Mouse (Mus musculus) heart, adult 2 months (tissue): ENCODE measurements at regions not wholly inside any gene's neighbourhood (a gene's known extent, or its start where the extent isn't known, plus 50 kb on each side); places are given as distances from the start of the nearest gene placed in this dataset.

Source experiments
- DNase-seq, 2 experiments: peaks; one replicate each; pipeline ENCODE4 v3.0.0; 2021
- H3K27ac ChIP-seq: fragments of 200-600 bp; 2 replicates; pipeline ENCODE4 v1.8.1; 2022
- H3K27me3 ChIP-seq: fragments of 200-500 bp; 2 replicates; pipeline ENCODE4 v1.6.1; 2012; ENCODE audit warnings: mild to moderate bottlenecking, low read length, inconsistent platforms, mixed read lengths; ENCODE audit not compliant: control insufficient read depth, insufficient read depth
- H3K36me3 ChIP-seq: fragments of 200-500 bp; 2 replicates; pipeline ENCODE4 v1.6.1; 2012; ENCODE audit warnings: low read length, inconsistent platforms; ENCODE audit not compliant: control insufficient read depth, insufficient read depth
- H3K4me1 ChIP-seq: fragments of 200-500 bp; 2 replicates; pipeline ENCODE4 v1.6.1; 2011; ENCODE audit warnings: low read length; ENCODE audit not compliant: control insufficient read depth, insufficient read depth
- H3K4me3 ChIP-seq: fragments of 200-600 bp; 2 replicates; pipeline ENCODE4 v1.8.1; 2022
- H3K79me2 ChIP-seq: fragments of 200-500 bp; replicated peaks from 2 replicates; pipeline ENCODE4 v1.6.1; 2012; ENCODE audit warnings: mild to moderate bottlenecking, inconsistent platforms, low read length, moderate library complexity, mixed read lengths; ENCODE audit not compliant: control insufficient read depth, insufficient read depth
- H3K9ac ChIP-seq: fragments of 200-500 bp; 2 replicates; pipeline ENCODE4 v1.6.1; 2012; ENCODE audit warnings: low read depth, mild to moderate bottlenecking, control low read depth, inconsistent platforms, low read length, mixed read lengths
- CTCF ChIP-seq: fragments of 200-600 bp; IDR thresholded peaks from 2 replicates; pipeline ENCODE4 v1.8.1; 2022; ENCODE audit warnings: antibody characterized with exemption, mild to moderate bottlenecking, moderate library complexity
- EP300 ChIP-seq: fragments of 200-500 bp; IDR thresholded peaks from 2 replicates; pipeline ENCODE4 v1.6.1; 2011; ENCODE audit warnings: low read depth, low read length, control low read depth; ENCODE audit not compliant: insufficient read depth
- POLR2A ChIP-seq: fragments of 200-500 bp; IDR thresholded peaks from 2 replicates; pipeline ENCODE4 v1.6.1; 2011; ENCODE audit warnings: mild to moderate bottlenecking, low read depth, low read length, control low read depth; ENCODE audit not compliant: insufficient read depth
- WGBS: fragments of 180-500 bp; shearing (Covaris S2); methylation state at CpG from one replicate; pipeline ENCODE4 v1.1.7; 2018; 5-methylcytosine and 5-hydroxymethylcytosine counted together
- intact Hi-C: fragments of 180-260 bp; cut with DNase I; formaldehyde crosslinking; loops from one replicate; pipeline ENCODE4 v1.15.1; 2025

GRCm38 (mm10) chr3:17498291-17498690 is 449.9 kb upstream of the Cypt12 start:
- no peak for DNase-seq
- Histone ChIP-seq H3K4me1 (no peaks in the 10 kb centered on the region), H3K4me3 (no peak overlapping the region), H3K9ac (no peak overlapping the region), H3K36me3 (no peaks in the 10 kb centered on the region), H3K79me2 (no peaks in the 10 kb centered on the region), H3K27ac (no peak overlapping the region), H3K27me3 (no peaks in the 10 kb centered on the region)
- intact Hi-C loops = no loop called here
- WGBS = 81% methylated on average over 3 of the region's 3 CpGs
- TF ChIP-seq POLR2A = no peak
- TF ChIP-seq CTCF = no peak
- no peak for TF ChIP-seq EP300

- H3K27ac ChIP-seq = no peak overlapping the region
- WGBS = 40% methylated on average over 2 of the region's 2 CpGs
- H3K79me2 ChIP-seq = no peaks in the 10 kb centered on the region
- H3K27me3 ChIP-seq = no peaks in the 10 kb centered on the region
- no peaks in the 10 kb centered on the region for H3K4me1 ChIP-seq
- no peak for DNase-seq
- intact Hi-C loops = no loop called here
- H3K36me3 ChIP-seq = no peaks in the 10 kb centered on the region
- no peak overlapping the region for H3K4me3 ChIP-seq
- no peak overlapping the region for H3K9ac ChIP-seq
- TF ChIP-seq POLR2A (no peak), CTCF (no peak), EP300 (no peak)
These were observed 446.7 kb upstream of the Cypt12 start for GRCm38 (mm10) chr3:17501556-17501955.

- no peaks in the 10 kb centered on the region for H3K36me3 ChIP-seq
- no peaks in the 10 kb centered on the region for H3K4me1 ChIP-seq
- TF ChIP-seq POLR2A = no peak
- TF ChIP-seq CTCF = no peak
- TF ChIP-seq EP300 = no peak
- DNase-seq = no peak
- no peaks in the 10 kb centered on the region for H3K27me3 ChIP-seq
- H3K79me2 ChIP-seq = no peaks in the 10 kb centered on the region
- H3K27ac ChIP-seq = no peak overlapping the region
- H3K9ac ChIP-seq = no peak overlapping the region
- H3K4me3 ChIP-seq = no peak overlapping the region
- intact Hi-C loops = no loop called here
These were observed 406.9 kb upstream of the Cypt12 start for GRCm38 (mm10) chr3:17541346-17541745.

GRCm38 (mm10) chr3:17547559-17548059 is 400.6 kb upstream of the Cypt12 start:
- Histone ChIP-seq H3K4me1 (no peaks in the 10 kb centered on the region), H3K4me3 (no peak overlapping the region), H3K27ac (no peak overlapping the region), H3K27me3 (no peaks in the 10 kb centered on the region), H3K9ac (no peak overlapping the region), H3K79me2 (no peaks in the 10 kb centered on the region), H3K36me3 (no peaks in the 10 kb centered on the region)
- TF ChIP-seq POLR2A (no peak), CTCF (no peak), EP300 (no peak)
- DNase-seq = no peak
- intact Hi-C loops = no loop called here
- 55% methylated on average over 1 of the region's 1 CpGs for WGBS

- H3K4me1 ChIP-seq = no peaks in the 10 kb centered on the region
- no peaks in the 10 kb centered on the region for H3K27me3 ChIP-seq
- no peak overlapping the region for H3K4me3 ChIP-seq
- 61% methylated on average over 9 of the region's 9 CpGs for whole genome bisulfite sequencing
- H3K27ac ChIP-seq = no peak overlapping the region
- no peak overlapping the region for H3K9ac ChIP-seq
- H3K79me2 ChIP-seq = no peaks in the 10 kb centered on the region
- no peaks in the 10 kb centered on the region for H3K36me3 ChIP-seq
- intact Hi-C loops = no loop called here
- DNase-seq = no peak
- TF ChIP-seq CTCF = no peak
- no peak for TF ChIP-seq POLR2A
- no peak for TF ChIP-seq EP300
These were observed 365.7 kb upstream of the Cypt12 start for GRCm38 (mm10) chr3:17582487-17582886.

GRCm38 (mm10) chr3:17589956-17590546 is 358.2 kb upstream of the Cypt12 start:
- Histone ChIP-seq H3K4me3 (no peak overlapping the region), H3K27ac (no peak overlapping the region), H3K79me2 (no peaks in the 10 kb centered on the region), H3K9ac (no peak overlapping the region), H3K4me1 (no peaks in the 10 kb centered on the region), H3K27me3 (no peaks in the 10 kb centered on the region), H3K36me3 (no peaks in the 10 kb centered on the region)
- TF ChIP-seq POLR2A (no peak), EP300 (no peak)
- DNase-seq = no peak
- intact Hi-C loops = no loop called here
- 70% methylated on average over 2 of the region's 2 CpGs for WGBS
